Mouse (Mus musculus) neural tube, embryonic 11.5 days (tissue): ENCODE data around the gene Cldn3. TPM values are rescaled to one million over a fixed set of nuclear protein-coding genes. Genes with fewer than 3 reads are reported as not detected.

Experiments
- ATAC-seq: fragments of 200-750 bp; cut with Nextera tagmentation; 2 replicates; pipeline ENCODE4 v1.8.0; 2017; ENCODE audit warnings: moderate number of reproducible peaks, mild to moderate bottlenecking, moderate TSS enrichment, moderate library complexity; ENCODE audit not compliant: insufficient read depth, low FRiP score, low TSS enrichment
- DNase-seq: peaks from one replicate; pipeline ENCODE4 v3.0.0-alpha.2; 2015; ENCODE audit warnings: low spot score
- H3K27ac ChIP-seq: fragments of 300-500 bp; sonication (generic); 2 replicates; pipeline ENCODE4 v1.5.1; 2014; ENCODE audit warnings: low read depth, mild to moderate bottlenecking, low read length
- H3K27me3 ChIP-seq: fragments of 300-500 bp; sonication (generic); 2 replicates; pipeline ENCODE4 v1.6.1; 2014; ENCODE audit warnings: mild to moderate bottlenecking, low read length, mixed read lengths; ENCODE audit not compliant: control insufficient read depth, insufficient read depth
- H3K36me3 ChIP-seq: fragments of 300-500 bp; sonication (generic); 2 replicates; pipeline ENCODE4 v1.6.1; 2014; ENCODE audit warnings: mild to moderate bottlenecking, low read length, moderate library complexity, mixed read lengths; ENCODE audit not compliant: control insufficient read depth, insufficient read depth
- H3K4me1 ChIP-seq: fragments of 300-500 bp; sonication (generic); 2 replicates; pipeline ENCODE4 v1.6.1; 2014; ENCODE audit warnings: low read length, mixed read lengths; ENCODE audit not compliant: control insufficient read depth, insufficient read depth
- H3K4me2 ChIP-seq: fragments of 300-500 bp; sonication (generic); 2 replicates; pipeline ENCODE4 v1.6.1; 2014; ENCODE audit warnings: low read depth, mild to moderate bottlenecking, moderate library complexity
- H3K4me3 ChIP-seq: fragments of 300-500 bp; sonication (generic); 2 replicates; pipeline ENCODE4 v1.5.1; 2014; ENCODE audit warnings: low read depth, low read length
- H3K9ac ChIP-seq: fragments of 300-500 bp; sonication (generic); 2 replicates; pipeline ENCODE4 v1.6.1; 2014; ENCODE audit warnings: mild to moderate bottlenecking, low read length
- H3K9me3 ChIP-seq: fragments of 300-500 bp; sonication (generic); 2 replicates; pipeline ENCODE4 v1.6.1; 2016; ENCODE audit warnings: low read length; ENCODE audit not compliant: control insufficient read depth
- WGBS: fragments of 180-500 bp; shearing (Covaris S2); extraction: QIAGEN DNeasy Blood & Tissue Kit; methylation state at CpG from one replicate; pipeline ENCODE4 v1.1.7; 2014; 5-methylcytosine and 5-hydroxymethylcytosine counted together
- polyA plus RNA-seq: library from polyadenylated mRNA; unstranded; fragments of >200 nt; fragmentation: Nextera tagmentation; extraction: Ambion mirVana; gene quantifications from 2 replicates; pipeline ENCODE4 v1.2.1, GENCODE M21; 2014

The Cldn3 gene
- polyA plus RNA-seq, 1 experiment from 2014 or later, result 2.2 TPM

GRCm38 (mm10) chr5:135015497-135015896 is 29.5 kb downstream of the Cldn3 start:
- peak; percentile 43; the same call in 1 of the 2 replicates for ATAC-seq
- 13% methylated on average over 7 of the region's 7 CpGs for WGBS

GRCm38 (mm10) chr5:135016224-135016759 is 30.3 kb downstream of the Cldn3 start:
- Histone ChIP-seq H3K27me3 (no peaks in the 10 kb centered on the region), H3K36me3 (no peaks in the 10 kb centered on the region), H3K4me3 (no peak overlapping the region), H3K4me1 (peaks cover 7% of the 10 kb centered on the region), H3K27ac (no peak overlapping the region), H3K9ac (no peak overlapping the region), H3K4me2 (no peak overlapping the region), H3K9me3 (no peaks in the 10 kb centered on the region)
- WGBS, result 56% methylated on average over 4 of the region's 4 CpGs
- ATAC-seq, result no peak
- DNase-seq, result no peak

More at GRCm38 (mm10) chr5:135015497-135015896, 29.5 kb downstream of the Cldn3 start:
- Histone ChIP-seq H3K4me1 (peaks cover 11% of the 10 kb centered on the region), H3K36me3 (no peaks in the 10 kb centered on the region), H3K4me3 (no peak overlapping the region), H3K9me3 (no peaks in the 10 kb centered on the region), H3K27ac (no peak overlapping the region), H3K4me2 (no peak overlapping the region), H3K9ac (no peak overlapping the region), H3K27me3 (no peaks in the 10 kb centered on the region)
- peak; percentile 82 for DNase-seq

DNA sequence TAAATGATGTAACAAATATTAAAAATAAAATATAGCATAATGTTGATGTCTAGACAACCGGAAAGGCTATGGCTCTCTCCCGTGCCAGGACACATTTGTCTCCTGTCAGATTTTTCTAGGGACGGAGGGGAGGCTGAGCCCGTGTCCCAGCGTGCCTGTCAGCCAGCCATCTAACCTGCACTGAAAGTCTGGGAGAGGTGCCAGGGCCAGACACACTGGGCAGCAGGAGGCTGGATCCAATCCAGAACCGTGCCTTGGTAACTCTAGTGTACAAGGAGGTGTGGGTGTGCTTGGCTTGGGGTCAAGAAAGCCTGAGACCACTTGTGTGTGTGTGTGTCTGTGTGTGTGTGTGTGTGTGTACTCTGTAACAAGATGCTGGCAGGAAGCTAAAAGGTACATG is 35.8 kb downstream of the Cldn3 start:
- ATAC-seq (no peak), DNase-seq (no peak)
- Histone ChIP-seq H3K27ac (no peak overlapping the region), H3K4me2 (no peak overlapping the region), H3K4me3 (no peak overlapping the region), H3K27me3 (no peaks in the 10 kb centered on the region), H3K9me3 (no peaks in the 10 kb centered on the region), H3K9ac (no peak overlapping the region), H3K4me1 (0 out of 2 replicates have a peak, but pooled peaks cover 5% of the 10 kb centered on the region), H3K36me3 (no peaks in the 10 kb centered on the region)
- 83% methylated on average over 6 of the region's 6 CpGs for WGBS

DNA sequence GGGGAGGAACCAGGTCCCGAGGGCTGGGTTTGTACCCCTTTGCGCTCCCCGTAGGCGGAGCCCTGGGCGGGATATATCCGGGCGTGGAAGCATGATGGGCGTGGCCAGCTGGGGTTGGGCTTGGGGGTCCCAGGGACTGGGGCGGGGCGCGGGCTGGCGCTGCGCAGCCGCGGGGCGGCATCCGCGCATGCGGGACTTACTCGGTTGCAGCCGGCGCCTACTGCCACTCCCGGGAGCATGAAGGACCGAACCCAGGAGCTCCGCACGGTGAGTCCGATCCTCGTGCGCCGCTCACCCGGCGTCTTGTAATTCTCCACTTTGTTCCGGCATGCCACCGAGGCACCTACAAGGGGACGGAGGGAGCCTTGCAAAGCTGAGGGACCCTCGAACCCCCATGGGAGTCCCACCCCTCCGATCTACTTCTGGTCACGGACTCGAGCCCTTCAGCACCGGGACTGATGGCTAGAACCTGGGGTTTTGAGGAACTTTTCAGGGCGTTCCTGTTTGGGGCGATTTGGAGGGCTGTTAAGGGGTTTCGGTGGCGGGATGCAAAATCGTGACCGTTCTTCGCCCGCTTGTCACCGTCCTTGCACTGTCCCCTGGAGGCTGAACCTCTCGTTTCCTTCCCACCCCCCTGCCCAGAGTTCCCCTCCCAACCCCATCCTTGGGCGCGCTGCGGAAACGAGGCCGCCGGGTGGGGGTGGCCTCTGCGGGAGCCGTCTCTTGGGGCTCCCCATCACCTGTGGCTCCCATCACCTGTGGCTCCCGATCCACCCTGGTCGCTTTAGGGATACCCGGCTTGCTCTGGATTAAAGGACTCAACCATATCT is 37.5 kb downstream of the Cldn3 start, which contains the start of gene Stx1a:
TSS of gene Stx1a (plus strand) at position 139 of the 830 bp plus-strand sequence.
- 0 out of 2 replicates have a peak, but pooled peaks cover 5% of the 10 kb centered on the region for H3K4me1 ChIP-seq
- H3K36me3 ChIP-seq, result no peaks in the 10 kb centered on the region
- ATAC-seq (peak; percentile 92), DNase-seq (peak; percentile 93)
- peak within 1 kb of the TSS; percentile 56 for H3K4me2 ChIP-seq
- no peak within 1 kb of the TSS for H3K27ac ChIP-seq
- no peaks in the 10 kb centered on the region for H3K9me3 ChIP-seq
- under 1% methylated on average over 61 of the region's 61 CpGs for WGBS
- no peaks in the 10 kb centered on the region for H3K27me3 ChIP-seq
- H3K4me3 ChIP-seq, result peak within 1 kb of the TSS; percentile 51
- H3K9ac ChIP-seq, result peak within 1 kb of the TSS; percentile 59

- H3K9me3 ChIP-seq, result no peaks in the 10 kb centered on the region
- H3K27ac ChIP-seq, result no peak overlapping the region
- no peaks in the 10 kb centered on the region for H3K36me3 ChIP-seq
- H3K4me3 ChIP-seq, result peak overlapping the region; percentile 51; the same call in 1 of the 2 replicates
- H3K27me3 ChIP-seq, result no peaks in the 10 kb centered on the region
- H3K4me1 ChIP-seq, result 0 out of 2 replicates have a peak, but pooled peaks cover 5% of the 10 kb centered on the region
- H3K4me2 ChIP-seq, result peak overlapping the region; percentile 56
- no peak overlapping the region for H3K9ac ChIP-seq
- no peak for ATAC-seq
- WGBS, result 64% methylated on average over 11 of the region's 11 CpGs
- DNase-seq, result no peak
These were observed 38.7 kb downstream of the Cldn3 start for GRCm38 (mm10) chr5:135024665-135025224.

DNA sequence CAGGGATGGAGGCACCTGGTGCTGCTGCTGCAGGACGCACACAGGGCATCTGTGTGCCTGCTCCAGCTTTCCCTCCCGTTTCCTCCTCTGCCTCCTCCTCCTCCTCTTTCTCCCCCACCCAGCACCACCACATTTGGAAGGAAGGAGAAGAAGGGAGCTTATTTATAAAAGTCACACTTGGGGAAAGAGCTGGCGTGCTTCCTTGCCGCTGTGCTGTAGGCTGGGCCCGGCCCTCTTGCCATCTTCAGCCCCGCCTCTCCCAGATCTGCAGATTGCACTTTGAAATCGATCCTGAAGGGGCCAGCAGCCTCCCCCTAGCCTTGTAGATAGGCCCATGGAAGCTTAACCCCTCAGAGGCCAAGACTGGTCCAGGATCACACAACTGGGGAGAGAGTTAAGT is 39.9 kb downstream of the Cldn3 start:
- no peak overlapping the region; the same call in 1 of the 2 replicates for H3K9ac ChIP-seq
- H3K36me3 ChIP-seq, result no peaks in the 10 kb centered on the region
- no peaks in the 10 kb centered on the region for H3K9me3 ChIP-seq
- H3K27me3 ChIP-seq, result no peaks in the 10 kb centered on the region
- DNase-seq, result no peak
- H3K27ac ChIP-seq, result no peak overlapping the region
- 0 out of 2 replicates have a peak, but pooled peaks cover 5% of the 10 kb centered on the region for H3K4me1 ChIP-seq
- 16% methylated on average over 7 of the region's 7 CpGs for WGBS
- no peak for ATAC-seq
- peak overlapping the region; percentile 9 for H3K4me2 ChIP-seq
- H3K4me3 ChIP-seq, result no peak overlapping the region

DNA sequence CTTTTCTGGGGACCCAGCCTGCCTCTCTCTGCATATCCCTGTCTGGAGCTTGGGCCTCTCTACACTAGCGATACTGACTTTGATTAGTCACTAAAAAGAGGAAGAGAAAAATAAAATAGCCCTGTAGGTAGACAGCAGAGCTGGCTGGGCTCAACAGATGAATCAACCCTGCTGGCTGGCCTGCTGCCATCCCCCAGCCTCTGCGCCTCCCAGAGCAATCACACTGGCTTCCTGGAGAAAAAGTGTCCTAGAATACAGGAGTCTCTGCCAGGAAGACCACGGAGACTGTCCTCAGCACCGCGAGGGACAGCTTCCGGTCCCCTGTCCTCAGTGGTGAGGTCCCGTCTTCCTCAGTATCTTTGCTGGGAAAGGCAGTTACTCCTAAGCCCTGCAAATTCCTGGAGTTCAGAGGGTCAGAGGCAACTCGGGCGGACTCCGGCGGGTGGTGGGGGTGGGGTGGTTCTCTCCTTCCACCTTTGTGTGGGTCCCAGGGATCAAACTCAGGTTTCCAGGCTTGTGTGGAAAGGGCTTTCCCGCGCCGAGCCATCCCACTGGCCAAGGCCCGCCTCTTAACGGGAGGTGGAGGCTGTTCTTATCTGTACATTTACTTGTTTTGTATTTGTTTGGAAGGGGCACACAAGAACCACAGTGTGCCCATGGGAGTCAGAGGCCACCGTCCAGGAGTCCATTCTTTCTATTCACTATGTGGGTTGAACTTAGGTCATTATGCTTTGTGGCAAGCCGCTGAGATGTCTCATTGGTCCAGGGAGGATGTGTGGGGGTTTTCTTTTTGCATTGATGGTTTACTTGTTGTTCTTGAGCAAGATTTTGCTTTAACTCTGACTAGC is 43.2 kb downstream of the Cldn3 start:
- H3K27ac ChIP-seq, result no peak overlapping the region
- ATAC-seq, result no peak

GRCm38 (mm10) chr5:135032581-135032980 is 46.6 kb downstream of the Cldn3 start:
- DNase-seq (no peak), ATAC-seq (no peak)
- 88% methylated on average over 5 of the region's 5 CpGs for WGBS
- Histone ChIP-seq H3K27me3 (no peaks in the 10 kb centered on the region), H3K9me3 (peaks cover 3% of the 10 kb centered on the region; the same call in 1 of the 2 replicates), H3K4me1 (no peaks in the 10 kb centered on the region), H3K4me2 (no peak overlapping the region), H3K36me3 (no peaks in the 10 kb centered on the region), H3K9ac (no peak overlapping the region), H3K27ac (no peak overlapping the region), H3K4me3 (no peak overlapping the region)

More for the DNA sequence above, 43.2 kb downstream of the Cldn3 start:
- no peaks in the 10 kb centered on the region for H3K27me3 ChIP-seq
- no peak overlapping the region for H3K9ac ChIP-seq
- no peak overlapping the region for H3K4me2 ChIP-seq
- H3K4me3 ChIP-seq, result no peak overlapping the region
- H3K9me3 ChIP-seq, result peaks cover 3% of the 10 kb centered on the region; the same call in 1 of the 2 replicates
- H3K36me3 ChIP-seq, result no peaks in the 10 kb centered on the region
- DNase-seq, result no peak
- H3K4me1 ChIP-seq, result 0 out of 2 replicates have a peak, but pooled peaks cover 2% of the 10 kb centered on the region
- WGBS, result 70% methylated on average over 18 of the region's 18 CpGs
